Mouse (Mus musculus) heart, embryonic 16.5 days (tissue): Measurements from ENCODE around the gene Myo1h. TPM values are rescaled to one million over a fixed set of nuclear protein-coding genes. Genes with fewer than 3 reads are reported as not detected.

ENCODE experiments used
- ATAC-seq: fragments of 200-750 bp; cut with Nextera tagmentation; replicated peaks from 2 replicates; pipeline ENCODE4 v1.8.0; 2017; ENCODE audit warnings: moderate number of reproducible peaks; ENCODE audit not compliant: insufficient read depth, low FRiP score; ENCODE audit errors: extremely low read depth
- H3K27ac ChIP-seq: fragments of 300-500 bp; sonication (generic); 2 replicates; pipeline ENCODE4 v1.5.1; 2014; ENCODE audit warnings: mild to moderate bottlenecking, low read length, control low read depth, moderate library complexity
- H3K27me3 ChIP-seq: fragments of 300-500 bp; sonication (generic); 2 replicates; pipeline ENCODE4 v1.6.1; 2014; ENCODE audit warnings: low read length, mixed read lengths; ENCODE audit not compliant: control insufficient read depth, insufficient read depth
- H3K36me3 ChIP-seq: fragments of 300-500 bp; sonication (generic); 2 replicates; pipeline ENCODE4 v1.6.1; 2014; ENCODE audit not compliant: control insufficient read depth, insufficient read depth
- H3K4me1 ChIP-seq: fragments of 300-500 bp; sonication (generic); 2 replicates; pipeline ENCODE4 v1.6.1; 2014; ENCODE audit warnings: low read length, mixed read lengths; ENCODE audit not compliant: control insufficient read depth, insufficient read depth
- H3K4me2 ChIP-seq: fragments of 300-500 bp; sonication (generic); 2 replicates; pipeline ENCODE4 v1.6.1; 2014; ENCODE audit warnings: low read depth, mild to moderate bottlenecking, control low read depth, low read length
- H3K4me3 ChIP-seq: fragments of 300-500 bp; sonication (generic); 2 replicates; pipeline ENCODE4 v1.5.1; 2014; ENCODE audit warnings: mild to moderate bottlenecking, control low read depth, low read length
- H3K9ac ChIP-seq: fragments of 300-500 bp; sonication (generic); 2 replicates; pipeline ENCODE4 v1.6.1; 2014; ENCODE audit warnings: low read length, control low read depth
- H3K9me3 ChIP-seq: fragments of 300-500 bp; sonication (generic); replicated peaks from 2 replicates; pipeline ENCODE4 v1.6.1; 2016; ENCODE audit warnings: low read length; ENCODE audit not compliant: control insufficient read depth
- WGBS: fragments of 180-500 bp; shearing (Covaris S2); extraction: QIAGEN DNeasy Blood & Tissue Kit; methylation state at CpG from one replicate; pipeline ENCODE4 v1.1.7; 2014; 5-methylcytosine and 5-hydroxymethylcytosine counted together
- polyA plus RNA-seq: library from polyadenylated mRNA; unstranded; fragments of >200 nt; fragmentation: Nextera tagmentation; extraction: Ambion mirVana; gene quantifications from 2 replicates; pipeline ENCODE4 v1.2.1, GENCODE M21; 2015

The Myo1h gene
- polyA plus RNA-seq, 1 experiment from 2014 or later = 2.7 TPM

- Histone ChIP-seq H3K27ac (no peak overlapping the region), H3K27me3 (peaks cover 19% of the 10 kb centered on the region), H3K36me3 (no peaks in the 10 kb centered on the region), H3K4me2 (no peak overlapping the region), H3K4me1 (no peaks in the 10 kb centered on the region), H3K4me3 (no peak overlapping the region), H3K9ac (no peak overlapping the region), H3K9me3 (no peaks in the 10 kb centered on the region)
- ATAC-seq = no peak
- 64% methylated on average over 4 of the region's 4 CpGs for WGBS
These were observed 2.9 kb upstream of the Myo1h start for GRCm38 (mm10) chr5:114286102-114286501.

DNA sequence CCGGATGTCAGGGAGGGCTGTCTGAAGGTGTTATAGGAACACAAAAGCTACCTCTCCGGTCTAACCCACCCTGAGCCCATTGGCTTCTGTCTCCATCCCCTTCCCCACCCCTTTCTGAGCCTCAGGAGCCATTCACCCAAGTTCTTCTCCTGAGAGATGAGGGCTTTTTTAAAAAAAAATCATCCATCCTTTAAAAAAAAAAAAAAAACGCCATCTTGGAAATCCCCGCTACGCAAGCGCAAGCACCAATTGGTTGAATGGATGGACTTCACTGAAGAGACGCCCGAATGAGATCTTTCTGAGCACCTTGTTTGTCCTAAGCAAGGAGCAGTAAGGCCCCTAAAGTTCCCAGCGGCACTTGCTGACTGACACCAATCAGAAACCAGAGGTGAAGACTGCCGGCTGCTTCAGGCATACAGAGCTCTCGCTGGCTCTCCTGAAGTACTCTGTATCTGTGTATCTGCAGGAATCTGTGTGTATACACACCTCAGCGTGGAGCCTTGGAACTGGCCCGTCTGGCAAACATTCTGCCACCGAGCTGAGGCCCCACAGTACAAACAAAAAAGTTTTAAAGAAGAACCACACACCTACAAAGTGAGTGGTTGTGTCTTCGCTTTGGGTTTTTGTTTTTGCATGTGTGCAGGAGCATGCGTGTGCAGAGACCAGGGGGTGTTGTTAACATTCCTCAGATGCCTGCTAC, 1.9 kb upstream of the Myo1h start:
- Histone ChIP-seq H3K27me3 (peaks cover 19% of the 10 kb centered on the region), H3K4me3 (no peak overlapping the region), H3K4me2 (no peak overlapping the region), H3K4me1 (no peaks in the 10 kb centered on the region), H3K27ac (no peak overlapping the region), H3K9ac (no peak overlapping the region), H3K36me3 (no peaks in the 10 kb centered on the region), H3K9me3 (no peaks in the 10 kb centered on the region)
- no peak for ATAC-seq
- 75% methylated on average over 16 of the region's 16 CpGs for WGBS

GRCm38 (mm10) chr5:114288396-114288795, 570 bp upstream of the Myo1h start:
- ATAC-seq = no peak
- Histone ChIP-seq H3K27me3 (peaks cover 19% of the 10 kb centered on the region), H3K9me3 (no peaks in the 10 kb centered on the region), H3K4me1 (no peaks in the 10 kb centered on the region), H3K36me3 (no peaks in the 10 kb centered on the region), H3K27ac (no peak overlapping the region), H3K9ac (no peak overlapping the region), H3K4me3 (no peak overlapping the region), H3K4me2 (no peak overlapping the region)
- 81% methylated on average over 5 of the region's 5 CpGs for WGBS

GRCm38 (mm10) chr5:114290004-114290403, 1.0 kb downstream of the Myo1h start:
- no peaks in the 10 kb centered on the region for H3K4me1 ChIP-seq
- H3K27me3 ChIP-seq = peaks cover 19% of the 10 kb centered on the region
- no peak overlapping the region for H3K9ac ChIP-seq
- no peaks in the 10 kb centered on the region for H3K9me3 ChIP-seq
- ATAC-seq = no peak
- no peak overlapping the region for H3K4me2 ChIP-seq
- H3K4me3 ChIP-seq = no peak overlapping the region
- WGBS = 78% methylated on average over 3 of the region's 3 CpGs
- H3K27ac ChIP-seq = no peak overlapping the region
- no peaks in the 10 kb centered on the region for H3K36me3 ChIP-seq

DNA sequence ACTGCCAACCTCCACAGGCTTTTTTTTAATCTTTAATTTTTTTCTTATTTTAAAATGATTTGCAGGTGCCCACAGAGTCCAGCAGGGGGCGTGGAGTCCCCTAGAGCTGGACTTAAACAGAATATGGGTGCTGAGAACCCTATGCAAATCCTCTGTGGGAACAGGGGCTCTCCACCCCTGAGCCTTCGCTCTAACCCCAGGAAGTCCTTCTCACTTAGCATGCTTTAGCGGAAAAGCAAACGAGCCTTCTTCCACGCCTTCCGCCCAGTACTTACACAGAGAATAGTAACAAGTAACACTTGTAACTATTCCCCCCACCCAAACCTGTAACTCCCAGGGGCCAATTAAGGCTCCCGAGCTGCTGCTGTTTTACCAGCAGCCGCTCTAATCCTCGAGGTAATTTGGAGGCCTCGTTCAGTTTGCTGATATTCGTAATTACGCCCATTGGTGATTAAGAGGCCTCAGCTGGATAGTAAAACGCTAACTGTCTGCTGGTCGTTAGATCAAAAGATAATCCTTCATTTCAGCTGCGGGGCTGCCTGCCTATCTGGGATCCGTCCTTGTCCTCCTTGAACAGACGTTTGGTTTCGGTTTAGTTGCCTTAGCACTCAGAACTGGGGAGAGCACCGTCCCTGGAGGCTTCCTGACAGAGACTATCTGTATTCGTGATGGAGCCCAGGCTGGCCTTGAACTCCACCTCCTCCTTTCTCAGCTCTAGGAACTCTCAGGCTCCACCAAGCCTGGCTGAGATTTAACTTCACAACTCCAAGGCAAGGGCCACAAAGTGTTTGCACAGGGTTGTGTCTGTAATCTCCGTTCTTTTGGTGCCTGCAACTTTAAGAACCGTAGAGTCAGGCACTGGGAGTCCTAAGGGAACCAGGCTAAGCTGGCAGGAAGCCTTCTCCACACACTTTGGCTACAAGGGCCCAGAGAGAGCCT, 8.0 kb downstream of the Myo1h start:
- H3K4me1 ChIP-seq = no peaks in the 10 kb centered on the region
- H3K27me3 ChIP-seq = peaks cover 7% of the 10 kb centered on the region
- H3K9ac ChIP-seq = no peak overlapping the region
- no peak for ATAC-seq
- H3K27ac ChIP-seq = no peak overlapping the region
- no peaks in the 10 kb centered on the region for H3K9me3 ChIP-seq
- H3K4me3 ChIP-seq = peak overlapping the region; percentile 14
- no peaks in the 10 kb centered on the region for H3K36me3 ChIP-seq
- 27% methylated on average over 22 of the region's 22 CpGs for WGBS
- peak overlapping the region; percentile 44 for H3K4me2 ChIP-seq

DNA sequence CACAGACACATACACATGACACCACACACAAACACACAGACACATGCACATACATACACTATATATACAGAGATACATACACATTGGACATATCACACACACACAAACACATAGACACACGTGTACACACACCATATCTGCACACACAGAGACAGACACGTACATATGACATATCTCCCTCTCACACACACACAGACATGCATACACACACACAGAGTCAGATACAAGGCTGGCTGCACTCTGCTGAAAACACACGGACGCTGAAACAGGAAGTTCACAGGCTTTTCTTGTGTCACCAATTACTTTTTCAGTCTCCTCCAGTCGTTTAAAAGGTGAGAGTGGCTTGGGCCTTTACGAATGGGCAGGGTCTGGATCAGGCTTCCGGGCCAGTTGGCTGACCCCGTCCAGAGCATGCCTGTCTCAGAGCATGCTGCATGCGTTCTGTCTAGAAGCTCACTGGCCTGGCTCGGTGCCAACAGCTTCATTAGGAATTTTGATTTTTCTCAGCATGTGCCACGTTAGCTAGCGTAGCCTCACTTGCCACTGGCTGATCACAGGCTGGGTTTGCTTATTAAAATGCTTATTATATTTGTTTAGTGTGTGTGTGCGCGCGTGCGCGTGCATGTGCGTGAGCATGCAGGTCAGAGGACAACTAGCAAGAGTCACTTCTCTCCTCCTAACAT, 9.4 kb downstream of the Myo1h start:
- ATAC-seq = no peak
- no peak overlapping the region for H3K9ac ChIP-seq
- H3K27me3 ChIP-seq = peaks cover 10% of the 10 kb centered on the region
- H3K27ac ChIP-seq = no peak overlapping the region
- no peak overlapping the region for H3K4me3 ChIP-seq
- 55% methylated on average over 18 of the region's 18 CpGs for WGBS
- H3K4me2 ChIP-seq = no peak overlapping the region
- H3K36me3 ChIP-seq = no peaks in the 10 kb centered on the region
- H3K9me3 ChIP-seq = no peaks in the 10 kb centered on the region
- no peaks in the 10 kb centered on the region for H3K4me1 ChIP-seq

- Histone ChIP-seq H3K4me2 (no peak overlapping the region), H3K4me1 (no peaks in the 10 kb centered on the region), H3K27me3 (peaks cover 10% of the 10 kb centered on the region), H3K27ac (no peak overlapping the region), H3K9ac (no peak overlapping the region), H3K4me3 (no peak overlapping the region), H3K36me3 (no peaks in the 10 kb centered on the region), H3K9me3 (no peaks in the 10 kb centered on the region)
- 64% methylated on average over 22 of the region's 22 CpGs for WGBS
- no peak for ATAC-seq
These were observed 10.3 kb downstream of the Myo1h start for GRCm38 (mm10) chr5:114299156-114299855.

DNA sequence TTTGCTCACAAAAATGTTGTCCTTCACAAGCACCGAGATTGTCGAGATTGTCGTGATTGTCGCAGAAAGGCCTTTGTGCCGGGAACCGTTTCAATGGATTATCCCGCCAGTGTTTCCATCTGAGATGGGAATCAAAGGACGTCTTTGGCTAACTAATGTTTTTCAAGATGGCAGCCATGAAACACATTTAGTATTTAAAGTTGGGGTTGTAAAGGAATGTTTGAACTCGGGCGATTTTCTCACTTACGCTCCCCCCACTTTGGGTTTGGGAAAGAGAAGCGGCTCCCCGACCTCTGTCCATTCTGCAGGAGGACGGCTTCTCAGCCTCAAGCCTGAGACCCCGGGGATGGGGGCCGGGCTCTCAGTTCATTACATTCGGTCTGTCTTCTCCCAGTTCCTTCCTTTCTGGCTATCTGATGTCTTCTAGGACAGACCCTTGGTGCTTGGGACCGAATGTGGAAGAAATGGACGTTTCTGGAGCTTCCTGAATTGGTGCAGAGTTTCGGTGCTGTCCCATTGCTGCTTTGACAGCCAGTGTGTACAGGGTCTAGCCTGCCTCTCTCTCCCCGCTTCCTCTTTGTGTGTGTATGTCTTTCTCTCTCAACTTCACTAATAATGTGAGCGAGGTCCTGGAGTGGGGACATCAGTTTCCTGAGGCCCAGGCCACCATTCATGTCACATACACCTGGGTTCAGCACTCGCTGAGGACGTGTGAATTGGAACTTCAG, 11.1 kb downstream of the Myo1h start:
- WGBS = 80% methylated on average over 24 of the region's 24 CpGs
- H3K9ac ChIP-seq = no peak overlapping the region
- ATAC-seq = no peak

More for the DNA sequence above, 11.1 kb downstream of the Myo1h start:
- Histone ChIP-seq H3K4me1 (no peaks in the 10 kb centered on the region), H3K4me2 (no peak overlapping the region), H3K9me3 (no peaks in the 10 kb centered on the region), H3K27ac (no peak overlapping the region), H3K4me3 (no peak overlapping the region), H3K36me3 (no peaks in the 10 kb centered on the region), H3K27me3 (peaks cover 10% of the 10 kb centered on the region)
